Mouse (Mus musculus) midbrain, embryonic 10.5 days (tissue): ENCODE measurements around the gene Olfr955. TPM values are rescaled to one million over a fixed set of nuclear protein-coding genes. Genes with fewer than 3 reads are reported as not detected.

Source experiments
- DNase-seq: peaks from one replicate; pipeline ENCODE4 v3.0.0-alpha.2; 2017; ENCODE audit warnings: low spot score
- H3K27ac ChIP-seq: fragments of 300-500 bp; sonication (generic); replicated peaks from 2 replicates; pipeline ENCODE4 v1.5.1; 2016; ENCODE audit warnings: mild to moderate bottlenecking
- H3K27me3 ChIP-seq: fragments of 300-500 bp; sonication (generic); 2 replicates; pipeline ENCODE4 v1.6.1; 2016; ENCODE audit warnings: low read depth, mild to moderate bottlenecking; ENCODE audit not compliant: poor library complexity, severe bottlenecking
- H3K36me3 ChIP-seq: fragments of 300-500 bp; sonication (generic); 2 replicates; pipeline ENCODE4 v1.6.1; 2016; ENCODE audit warnings: mild to moderate bottlenecking, moderate library complexity
- H3K4me1 ChIP-seq: fragments of 300-500 bp; sonication (generic); 2 replicates; pipeline ENCODE4 v1.6.1; 2016
- H3K4me3 ChIP-seq: fragments of 300-500 bp; sonication (generic); 2 replicates; pipeline ENCODE4 v1.5.1; 2016; ENCODE audit warnings: mild to moderate bottlenecking, moderate library complexity
- H3K9me3 ChIP-seq: fragments of 300-500 bp; sonication (generic); replicated peaks from 2 replicates; pipeline ENCODE4 v1.6.1; 2016; ENCODE audit warnings: mild to moderate bottlenecking
- WGBS: fragments of 180-500 bp; shearing (Covaris S2); methylation state at CpG from one replicate; pipeline ENCODE4 v1.1.7; 2016; 5-methylcytosine and 5-hydroxymethylcytosine counted together
- polyA plus RNA-seq: library from polyadenylated mRNA; unstranded; fragments of >200 nt; fragmentation: Nextera tagmentation; extraction: Ambion mirVana; gene quantifications from 2 replicates; pipeline ENCODE4 v1.2.1, GENCODE M21; 2016

Olfr955 gene
- not detected in 2 replicates for polyA plus RNA-seq

DNA sequence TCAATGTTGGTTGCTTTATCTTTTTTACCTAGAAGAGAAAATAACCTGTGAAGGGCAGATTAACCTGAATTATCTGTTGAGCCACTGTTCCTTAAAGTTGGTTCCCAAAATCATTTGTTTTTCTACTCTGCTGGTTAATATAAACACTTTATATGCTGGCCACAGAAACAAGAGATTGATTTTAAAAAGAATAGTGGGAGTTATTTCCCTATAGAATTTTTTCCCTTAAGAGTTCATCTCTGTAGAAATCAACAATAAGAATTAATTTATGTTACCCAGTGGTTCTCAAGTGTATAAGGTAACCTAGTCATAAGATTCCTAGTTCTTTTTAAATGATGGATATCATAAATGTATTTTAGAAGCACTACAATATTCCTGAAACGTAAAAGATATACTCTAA is at the start of gene Olfr955:
Gene Olfr955, minus strand, starts transcription at position 101 of the 400 bp plus-strand sequence.
- no peak within 1 kb of the TSS for H3K27ac ChIP-seq
- 68% methylated on average over 1 of the region's 1 CpGs for WGBS
- no peak within 1 kb of the TSS for H3K4me3 ChIP-seq
- no peaks in the 10 kb centered on the region for H3K9me3 ChIP-seq
- H3K27me3 ChIP-seq: no peaks in the 10 kb centered on the region
- no peak for DNase-seq
- H3K4me1 ChIP-seq: no peaks in the 10 kb centered on the region
- H3K36me3 ChIP-seq: no peaks in the 10 kb centered on the region

DNA sequence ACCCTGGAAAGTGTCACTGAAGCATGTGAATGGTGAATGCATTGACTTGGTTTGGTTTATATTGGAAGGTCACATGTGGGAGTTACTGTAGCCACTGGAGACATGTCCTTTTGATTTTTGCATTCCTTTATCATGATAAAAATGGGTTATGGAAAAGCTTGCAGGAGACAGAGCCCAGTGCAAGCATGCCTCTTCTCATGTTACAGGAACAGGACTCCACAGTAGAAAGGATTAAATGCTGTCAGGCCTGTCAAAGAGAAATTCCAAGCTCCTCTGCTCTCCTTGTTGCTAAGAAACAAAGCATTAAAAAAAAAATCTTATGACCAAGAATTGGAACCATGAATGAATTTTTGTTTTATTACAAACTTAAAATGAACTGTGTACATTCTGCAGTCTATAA is 46.9 kb upstream of the Olfr955 start:
- Histone ChIP-seq H3K4me3 (no peak overlapping the region), H3K36me3 (no peaks in the 10 kb centered on the region), H3K27ac (no peak overlapping the region), H3K9me3 (no peaks in the 10 kb centered on the region), H3K4me1 (no peaks in the 10 kb centered on the region), H3K27me3 (no peaks in the 10 kb centered on the region)
- no peak for DNase-seq

DNA sequence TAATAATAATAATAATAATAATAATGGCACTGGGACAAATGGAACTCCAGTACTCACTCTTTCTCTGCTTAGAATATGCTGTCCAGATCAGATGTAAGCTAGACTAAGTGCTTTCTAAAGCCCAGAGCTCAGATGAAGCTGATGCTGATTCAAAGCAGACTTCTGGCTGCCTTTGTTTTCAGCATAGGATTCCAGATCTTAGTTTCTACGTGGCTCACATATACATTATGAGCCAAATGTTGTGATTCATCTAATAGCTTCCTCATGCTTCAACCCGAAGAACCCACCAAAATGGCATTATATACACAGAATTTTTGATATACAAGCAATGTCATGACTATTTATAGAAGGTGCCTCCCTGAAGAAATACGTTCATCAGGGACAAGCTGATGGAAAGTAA is 43.8 kb upstream of the Olfr955 start, which contains the start of gene Olfr957:
Gene Olfr957, minus strand, starts transcription at position 279 of the 400 bp plus-strand sequence.
- no peak within 1 kb of the TSS for H3K4me3 ChIP-seq
- H3K9me3 ChIP-seq: no peaks in the 10 kb centered on the region
- H3K27ac ChIP-seq: no peak within 1 kb of the TSS
- 79% methylated on average over 3 of the region's 3 CpGs for WGBS
- H3K4me1 ChIP-seq: no peaks in the 10 kb centered on the region
- H3K27me3 ChIP-seq: no peaks in the 10 kb centered on the region
- no peaks in the 10 kb centered on the region for H3K36me3 ChIP-seq
- no peak for DNase-seq

DNA sequence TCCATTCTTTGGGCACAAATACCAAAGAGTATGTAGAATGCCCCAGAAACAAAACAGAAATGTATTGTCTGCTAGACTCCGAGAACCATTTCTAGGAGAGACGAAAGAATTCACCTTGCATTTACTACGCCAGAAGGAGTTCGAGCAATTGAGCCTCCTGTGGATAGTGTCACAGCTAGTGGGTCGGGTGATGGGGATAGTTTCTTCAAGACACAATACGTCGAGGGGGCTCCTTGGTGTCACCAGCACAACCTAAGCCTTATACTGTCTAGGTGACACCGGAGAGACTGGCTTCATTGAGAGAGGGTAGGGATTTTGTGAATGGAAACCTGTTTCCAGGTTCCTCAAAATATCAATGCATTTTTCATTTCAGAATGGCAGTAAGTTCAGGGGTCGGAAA is 37.7 kb upstream of the Olfr955 start:
- H3K27me3 ChIP-seq: no peaks in the 10 kb centered on the region
- 81% methylated on average over 9 of the region's 9 CpGs for WGBS
- H3K4me1 ChIP-seq: no peaks in the 10 kb centered on the region
- H3K27ac ChIP-seq: no peak overlapping the region
- no peak for DNase-seq
- H3K36me3 ChIP-seq: no peaks in the 10 kb centered on the region
- H3K4me3 ChIP-seq: no peak overlapping the region
- H3K9me3 ChIP-seq: no peaks in the 10 kb centered on the region

DNA sequence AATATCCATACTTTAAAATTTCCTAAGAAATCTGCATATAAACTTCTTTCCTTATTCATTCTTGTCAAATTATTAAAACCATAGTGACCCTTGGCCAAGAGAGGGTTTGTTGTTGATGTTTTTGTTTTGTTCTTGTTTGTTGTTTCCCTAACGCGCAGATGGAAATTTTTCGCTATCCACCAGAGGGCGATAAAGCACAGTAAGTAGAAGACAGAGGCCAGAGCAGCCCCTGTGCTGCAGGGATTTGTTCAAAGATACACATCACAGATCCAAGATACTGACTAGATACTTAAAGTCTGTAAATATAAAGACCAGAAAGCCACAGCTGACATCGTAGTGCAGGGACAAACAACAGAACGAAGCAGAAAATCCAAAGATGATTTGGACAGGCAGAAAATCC is 37.3 kb upstream of the Olfr955 start:
- no peaks in the 10 kb centered on the region for H3K36me3 ChIP-seq
- H3K9me3 ChIP-seq: no peaks in the 10 kb centered on the region
- no peak overlapping the region for H3K27ac ChIP-seq
- no peak overlapping the region for H3K4me3 ChIP-seq
- H3K4me1 ChIP-seq: no peaks in the 10 kb centered on the region
- peak; percentile 48 for DNase-seq
- no peaks in the 10 kb centered on the region for H3K27me3 ChIP-seq
- WGBS: 13% methylated on average over 6 of the region's 6 CpGs

DNA sequence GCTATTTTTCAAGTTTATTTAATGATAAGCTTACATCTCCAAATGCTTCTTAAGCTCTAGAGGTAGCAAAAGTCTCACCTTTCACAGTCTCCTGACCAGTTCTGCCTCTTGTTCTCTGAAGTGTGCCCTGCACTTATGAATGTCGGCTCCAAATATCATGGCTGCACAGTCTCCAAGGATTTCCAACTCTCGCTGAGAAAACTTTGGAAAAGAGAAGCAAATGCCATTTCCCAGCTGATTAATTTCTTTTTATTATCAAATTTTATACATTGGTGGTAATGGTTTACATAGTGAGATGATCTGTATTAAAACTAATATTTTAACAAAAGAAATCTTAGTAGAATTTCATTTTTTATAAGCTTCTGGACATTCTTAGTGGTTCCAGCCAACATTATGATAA is 22.2 kb upstream of the Olfr955 start, which contains the start of gene Olfr44:
Gene Olfr44, minus strand, starts transcription at position 101 of the 400 bp plus-strand sequence.
- Histone ChIP-seq H3K9me3 (no peaks in the 10 kb centered on the region), H3K27ac (no peak within 1 kb of the TSS), H3K4me1 (no peaks in the 10 kb centered on the region), H3K36me3 (no peaks in the 10 kb centered on the region), H3K4me3 (no peak within 1 kb of the TSS), H3K27me3 (no peaks in the 10 kb centered on the region)
- WGBS: 94% methylated on average over 2 of the region's 2 CpGs
- no peak for DNase-seq

DNA sequence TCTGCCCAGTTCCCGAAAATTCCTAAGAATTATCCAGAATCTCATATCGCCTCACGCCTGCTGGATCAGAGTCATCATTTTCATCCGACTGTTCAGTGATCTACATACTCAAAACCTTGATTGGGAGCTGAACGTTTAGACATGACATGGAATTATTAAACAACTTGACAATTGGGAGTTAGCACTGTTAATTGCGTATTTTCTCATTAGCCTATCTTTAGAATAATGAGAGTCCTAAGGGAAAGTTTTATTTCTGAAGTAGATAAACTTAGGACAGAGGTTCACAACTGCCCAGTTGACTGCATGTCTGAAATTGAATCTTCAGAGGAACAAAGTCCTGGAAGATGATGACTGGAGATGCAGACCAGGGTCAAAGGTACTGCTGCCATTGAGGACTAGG is 15.3 kb downstream of the Olfr955 start, which contains the start of gene Olfr954:
Gene Olfr954, plus strand, starts transcription at position 301 of the 400 bp plus-strand sequence.
- no peaks in the 10 kb centered on the region for H3K4me1 ChIP-seq
- no peak for DNase-seq
- no peaks in the 10 kb centered on the region for H3K27me3 ChIP-seq
- H3K9me3 ChIP-seq: no peaks in the 10 kb centered on the region
- no peaks in the 10 kb centered on the region for H3K36me3 ChIP-seq
- H3K27ac ChIP-seq: no peak within 1 kb of the TSS
- H3K4me3 ChIP-seq: no peak within 1 kb of the TSS
- WGBS: 88% methylated on average over 6 of the region's 6 CpGs

DNA sequence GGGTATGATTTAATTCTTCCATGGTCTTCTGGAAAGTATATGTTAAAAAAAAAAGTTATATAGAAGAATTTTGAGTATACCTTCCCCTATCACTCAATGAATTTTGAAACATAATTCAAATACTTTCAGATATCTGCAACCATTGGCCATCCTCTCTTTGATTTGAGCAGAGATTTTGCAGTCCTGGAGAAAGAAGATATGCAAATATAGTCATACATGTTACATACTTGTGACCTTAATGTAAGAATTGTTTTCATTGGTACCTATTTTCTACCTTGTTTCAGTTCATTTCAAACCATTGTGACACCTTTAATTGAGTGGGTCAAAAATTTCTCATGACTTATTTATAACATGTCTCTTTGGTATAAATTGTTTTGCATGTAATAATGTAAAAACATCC is 44.7 kb downstream of the Olfr955 start, which contains the start of gene Olfr952:
Gene Olfr952, minus strand, starts transcription at position 101 of the 400 bp plus-strand sequence.
- Histone ChIP-seq H3K9me3 (no peaks in the 10 kb centered on the region), H3K27me3 (no peaks in the 10 kb centered on the region), H3K36me3 (no peaks in the 10 kb centered on the region), H3K4me1 (no peaks in the 10 kb centered on the region), H3K27ac (no peak within 1 kb of the TSS), H3K4me3 (no peak within 1 kb of the TSS)
- DNase-seq: no peak

Other genes with a start within 250 kb of the Olfr955 start
- gene Olfr1537, start 221.9 kb downstream of the Olfr955 start, polyA plus RNA-seq: not detected in 2 replicates
- not detected in 2 replicates for gene Olfr945, start 195.1 kb downstream of the Olfr955 start, polyA plus RNA-seq
- not detected in 2 replicates for gene Olfr948, start 145.9 kb downstream of the Olfr955 start, polyA plus RNA-seq
- not detected in 2 replicates for gene Olfr951, start 84.5 kb downstream of the Olfr955 start, polyA plus RNA-seq
- not detected in 2 replicates for gene Olfr952, start 44.8 kb downstream of the Olfr955 start, polyA plus RNA-seq
- not detected in 2 replicates for gene Olfr954, start 15.2 kb downstream of the Olfr955 start, polyA plus RNA-seq
- gene Olfr44, start 22.1 kb upstream of the Olfr955 start, polyA plus RNA-seq: not detected in 2 replicates
- not detected in 2 replicates for gene Olfr957, start 43.9 kb upstream of the Olfr955 start, polyA plus RNA-seq
- not detected in 2 replicates for gene Olfr958, start 82.1 kb upstream of the Olfr955 start, polyA plus RNA-seq
- gene Olfr959, start 103.6 kb upstream of the Olfr955 start, polyA plus RNA-seq: not detected in 2 replicates
- gene AW551984, start 132.5 kb upstream of the Olfr955 start, polyA plus RNA-seq: 6.0 and 9.9 TPM in 2 replicates
- gene Olfr148, start 138.7 kb upstream of the Olfr955 start, polyA plus RNA-seq: not detected in 2 replicates
- not detected in 2 replicates for gene Olfr960, start 149.4 kb upstream of the Olfr955 start, polyA plus RNA-seq
- not detected in 2 replicates for gene Olfr961, start 173.1 kb upstream of the Olfr955 start, polyA plus RNA-seq
- gene Olfr963, start 195.3 kb upstream of the Olfr955 start, polyA plus RNA-seq: not detected in 2 replicates
- not detected in 2 replicates for gene Olfr149, start 235.2 kb upstream of the Olfr955 start, polyA plus RNA-seq
- not detected in 2 replicates for gene Olfr965, start 239.4 kb upstream of the Olfr955 start, polyA plus RNA-seq